Mouse (Mus musculus): ENCODE measurements at regions not wholly inside any gene's neighbourhood (a gene's known extent, or its start where the extent isn't known, plus 50 kb on each side); places are given as distances from the start of the nearest gene placed in this dataset.

- no peak for DNase-seq (ENCODE audit: inconsistent ontology term)
These were observed 268.8 kb downstream of the Gm9195 start for GRCm38 (mm10) chr14:72222836-72223235.

- no peak for DNase-seq (ENCODE audit: inconsistent ontology term)
These were observed 272.1 kb downstream of the Gm9195 start for GRCm38 (mm10) chr14:72219523-72219922.

- no peak for DNase-seq (ENCODE audit: inconsistent ontology term)
These were observed 291.3 kb downstream of the Gm9195 start for GRCm38 (mm10) chr14:72200307-72200706.

GRCm38 (mm10) chr14:72199900-72200299 lies 291.7 kb downstream of the Gm9195 start:
- no peak for DNase-seq (ENCODE audit: inconsistent ontology term)

GRCm38 (mm10) chr14:72197972-72198371 lies 293.7 kb downstream of the Gm9195 start:
- DNase-seq (ENCODE audit: inconsistent ontology term), result no peak

GRCm38 (mm10) chr14:72187329-72187984 lies 304.2 kb downstream of the Gm9195 start:
- peak; percentile 37 for DNase-seq (ENCODE audit: inconsistent ontology term)

- no peak for DNase-seq (ENCODE audit: inconsistent ontology term)
These were observed 315.9 kb downstream of the Gm9195 start for GRCm38 (mm10) chr14:72175751-72176150.

GRCm38 (mm10) chr14:72172549-72173405 lies 318.9 kb downstream of the Gm9195 start:
- no peak for DNase-seq (ENCODE audit: inconsistent ontology term)

- DNase-seq (ENCODE audit: inconsistent ontology term), result no peak
These were observed 319.9 kb downstream of the Gm9195 start for GRCm38 (mm10) chr14:72171777-72172176.

GRCm38 (mm10) chr14:72158537-72159323 lies 332.9 kb downstream of the Gm9195 start:
- DNase-seq (ENCODE audit: inconsistent ontology term), result peak; percentile 41

- DNase-seq (ENCODE audit: inconsistent ontology term), result no peak
These were observed 336.3 kb downstream of the Gm9195 start for GRCm38 (mm10) chr14:72155197-72155907.

- DNase-seq (ENCODE audit: inconsistent ontology term), result no peak
These were observed 340.0 kb downstream of the Gm9195 start for GRCm38 (mm10) chr14:72151676-72152075.

GRCm38 (mm10) chr14:72149463-72149862 lies 342.2 kb downstream of the Gm9195 start:
- DNase-seq (ENCODE audit: inconsistent ontology term), result peak; percentile 39

GRCm38 (mm10) chr14:72148886-72149285 lies 342.8 kb downstream of the Gm9195 start:
- DNase-seq (ENCODE audit: inconsistent ontology term), result no peak

- no peak for DNase-seq (ENCODE audit: inconsistent ontology term)
These were observed 345.3 kb downstream of the Gm9195 start for GRCm38 (mm10) chr14:72146381-72146780.

GRCm38 (mm10) chr14:72142883-72143487 lies 348.7 kb downstream of the Gm9195 start:
- peak; percentile 16 for DNase-seq (ENCODE audit: inconsistent ontology term)

- DNase-seq (ENCODE audit: inconsistent ontology term), result peak; percentile 66
These were observed 350.5 kb downstream of the Gm9195 start for GRCm38 (mm10) chr14:72141136-72141535.

GRCm38 (mm10) chr14:72130149-72130548 lies 361.5 kb downstream of the Gm9195 start:
- DNase-seq (ENCODE audit: inconsistent ontology term), result no peak

GRCm38 (mm10) chr14:72121786-72122185 lies 369.9 kb downstream of the Gm9195 start:
- no peak for DNase-seq (ENCODE audit: inconsistent ontology term)

GRCm38 (mm10) chr14:72121006-72121405 lies 370.6 kb downstream of the Gm9195 start:
- DNase-seq (ENCODE audit: inconsistent ontology term), result no peak

- peak; percentile 90 for DNase-seq (ENCODE audit: inconsistent ontology term)
These were observed 374.8 kb downstream of the Gm9195 start for GRCm38 (mm10) chr14:72116842-72117241.
